Mouse (Mus musculus) adrenal gland, postnatal 25 days (tissue): ENCODE measurements around the gene Actl6a. TPM values are rescaled to one million over a fixed set of nuclear protein-coding genes. Genes with fewer than 3 reads are reported as not detected.
"Not testable (repeated sequence)": the region's sequence is repeated elsewhere in the genome, so short reads cannot be mapped to it uniquely, and the experiment has no call there.

Experiments
- DNase-seq: peaks from one replicate; pipeline ENCODE4 v3.0.0; 2021; ENCODE audit warnings: mixed read lengths
- total RNA-seq: library from RNA; stranded (reverse); gene quantifications from 2 replicates; pipeline ENCODE4 v1.2.3, GENCODE M21; 2021

The Actl6a gene
- total RNA-seq, 1 experiment from 2014 or later, result 55.6 TPM

GRCm38 (mm10) chr3:32694737-32695582 is 11.1 kb upstream of the Actl6a start:
- no peak for DNase-seq

GRCm38 (mm10) chr3:32695583-32695980 is 10.5 kb upstream of the Actl6a start:
- no peak for DNase-seq

- DNase-seq, result peak; percentile 89
Observed at GRCm38 (mm10) chr3:32698228-32698863, 7.8 kb upstream of the Actl6a start.

GRCm38 (mm10) chr3:32704021-32704420 is 2.1 kb upstream of the Actl6a start:
- not testable (repeated sequence) for DNase-seq

- not testable (repeated sequence) for DNase-seq
Observed at GRCm38 (mm10) chr3:32704632-32705031, 1.5 kb upstream of the Actl6a start.

- no peak for DNase-seq
Observed at GRCm38 (mm10) chr3:32708052-32708367, 1.9 kb downstream of the Actl6a start.

- DNase-seq, result peak; percentile 99
Observed at GRCm38 (mm10) chr3:32708368-32709231, 2.5 kb downstream of the Actl6a start.

GRCm38 (mm10) chr3:32709388-32709787 is 3.3 kb downstream of the Actl6a start:
- no peak for DNase-seq

GRCm38 (mm10) chr3:32713711-32714110 is 7.6 kb downstream of the Actl6a start:
- DNase-seq, result no peak

- not testable (repeated sequence) for DNase-seq
Observed at GRCm38 (mm10) chr3:32717403-32717802, 11.3 kb downstream of the Actl6a start.

- DNase-seq, result no peak
Observed at GRCm38 (mm10) chr3:32718271-32718670, 12.2 kb downstream of the Actl6a start.

GRCm38 (mm10) chr3:32724191-32724590 is 18.1 kb downstream of the Actl6a start:
- no peak for DNase-seq

- no peak for DNase-seq
Observed at GRCm38 (mm10) chr3:32725951-32726350, 19.9 kb downstream of the Actl6a start.

GRCm38 (mm10) chr3:32727861-32728260 is 21.8 kb downstream of the Actl6a start:
- no peak for DNase-seq

- peak; percentile 95 for DNase-seq
Observed at GRCm38 (mm10) chr3:32736244-32737171, 30.4 kb downstream of the Actl6a start, which contains the start of gene Ndufb5. Gene Ndufb5, plus strand, starts transcription at chr3:32736990.

GRCm38 (mm10) chr3:32737172-32737655 is 31.1 kb downstream of the Actl6a start, which contains the start of gene Mrpl47:
Gene Mrpl47, minus strand, starts transcription at chr3:32737605.
- no peak for DNase-seq

GRCm38 (mm10) chr3:32738549-32738948 is 32.5 kb downstream of the Actl6a start:
- no peak for DNase-seq

GRCm38 (mm10) chr3:32742276-32742780 is 36.2 kb downstream of the Actl6a start:
- peak; percentile 27 for DNase-seq

- DNase-seq, result no peak
Observed at GRCm38 (mm10) chr3:32745001-32745400, 38.9 kb downstream of the Actl6a start.

- not testable (repeated sequence) for DNase-seq
Observed at GRCm38 (mm10) chr3:32745426-32745825, 39.3 kb downstream of the Actl6a start.

GRCm38 (mm10) chr3:32748384-32748783 is 42.3 kb downstream of the Actl6a start:
- DNase-seq, result no peak
